In the genomic region with DNA sequence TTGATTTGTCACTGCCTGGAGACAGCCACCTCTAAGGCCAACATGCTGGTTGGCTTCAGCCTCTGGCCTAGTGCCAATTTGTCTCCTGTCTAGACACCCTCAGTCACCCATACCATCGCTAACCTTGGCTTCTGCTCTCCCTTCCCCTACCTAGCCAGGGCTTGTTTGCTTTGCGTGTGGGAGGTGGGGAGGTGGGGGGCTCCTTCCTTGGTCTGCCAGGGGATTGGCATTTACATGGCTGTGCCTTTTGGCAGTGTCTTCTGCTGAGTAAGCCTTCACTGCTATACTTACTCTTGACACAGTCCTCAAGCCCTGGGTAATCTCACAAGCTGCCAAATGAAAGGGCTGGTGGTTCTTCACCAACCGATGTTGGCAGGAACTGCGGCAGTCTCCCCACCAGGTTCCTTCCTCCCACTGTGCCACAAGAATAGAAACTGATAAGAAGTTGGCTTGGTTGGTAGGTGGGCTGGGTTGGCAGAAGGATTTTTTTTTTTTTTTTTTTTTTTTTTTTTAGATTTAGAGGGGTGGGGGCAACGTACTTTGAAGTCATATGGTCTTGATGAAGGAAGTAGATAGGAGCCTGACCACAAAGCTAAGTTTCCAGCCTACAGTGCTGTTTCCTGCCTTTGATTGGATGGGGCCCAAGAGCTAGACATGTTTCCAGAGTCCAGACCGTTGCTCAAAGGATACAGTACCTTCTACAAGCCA, we compare ENCODE assay signal across 8 mouse cellular contexts. TPM values are rescaled to one million over a fixed set of nuclear protein-coding genes. Genes with fewer than 3 reads are reported as not detected.
DNase-seq lines count a peak whose midpoint lies in the region; ATAC-seq and TF ChIP-seq lines count a peak whose summit lies in the region.

No protein-coding gene starts in this region.

- peaks cover 14% of the 10 kb centered on the region for H3K36me3 ChIP-seq in limb, embryonic 13.5 days
- H3K36me3 ChIP-seq in limb, embryonic 10.5 days = peaks cover 49% of the 10 kb centered on the region
- no peaks in the 10 kb centered on the region for H3K36me3 ChIP-seq in kidney, adult 2 months (ENCODE audit: control insufficient read depth, insufficient read depth, low read length)
- peaks cover 2% of the 10 kb centered on the region; the same call in 1 of the 2 replicates for H3K36me3 ChIP-seq in liver, embryonic 11.5 days (ENCODE audit: control insufficient read depth, insufficient read depth, low read length)

- ATAC-seq in limb, embryonic 13.5 days (ENCODE audit: low FRiP score, low read depth) = peak; percentile 51; the same call in 1 of the 2 replicates
- peak; percentile 44 for ATAC-seq in liver, embryonic 11.5 days (replicated peaks; ENCODE audit: low FRiP score)

- DNase-seq in limb, embryonic 10.5 days (ENCODE audit: low spot score) = no peak
- DNase-seq in frontal cortex, postnatal 25 days (ENCODE audit: low spot score in 2 of 2) = peak; percentile 37 to 58
- peak; percentile 72 for DNase-seq in kidney, adult 2 months
- DNase-seq in liver, embryonic 11.5 days (ENCODE audit: low spot score) = no peak
- peak; percentile 75 to 86 for DNase-seq in right cerebral cortex, postnatal 10 days (ENCODE audit: low spot score in 2 of 2)
- DNase-seq in retina, embryonic 14.5 days (ENCODE audit: low spot score) = no peak

- no peaks in the 10 kb centered on the region for H3K27me3 ChIP-seq in limb, embryonic 13.5 days
- H3K27me3 ChIP-seq in limb, embryonic 10.5 days (ENCODE audit: low read depth, poor library complexity, severe bottlenecking) = no peaks in the 10 kb centered on the region
- H3K27me3 ChIP-seq in kidney, adult 2 months (replicated peaks; ENCODE audit: control insufficient read depth, insufficient read depth, low read length) = no peaks in the 10 kb centered on the region
- H3K27me3 ChIP-seq in liver, embryonic 11.5 days (replicated peaks; ENCODE audit: control insufficient read depth, insufficient read depth, low read length) = no peaks in the 10 kb centered on the region

- no peaks in the 10 kb centered on the region for H3K9me3 ChIP-seq in limb, embryonic 13.5 days
- no peaks in the 10 kb centered on the region for H3K9me3 ChIP-seq in limb, embryonic 10.5 days (replicated peaks)
- H3K9me3 ChIP-seq in liver, embryonic 11.5 days (ENCODE audit: control insufficient read depth, low read length) = no peaks in the 10 kb centered on the region

- H3K4me2 ChIP-seq in limb, embryonic 13.5 days (replicated peaks) = no peak overlapping the region
- H3K4me2 ChIP-seq in liver, embryonic 11.5 days = no peak overlapping the region

- 73% methylated on average over 6 of the region's 6 CpGs for WGBS in limb, embryonic 13.5 days
- 77% methylated on average over 6 of the region's 6 CpGs for WGBS in limb, embryonic 10.5 days
- 1% methylated on average over 6 of the region's 6 CpGs for WGBS in bone marrow, adult 2 months
- whole genome bisulfite sequencing in kidney, adult 2 months = 35% methylated on average over 6 of the region's 6 CpGs
- 28% methylated on average over 6 of the region's 6 CpGs for WGBS in liver, embryonic 11.5 days

- TF ChIP-seq CTCF in bone marrow, adult 2 months (IDR thresholded peaks at IDR 0.05; ENCODE audit: control insufficient read depth, insufficient read depth, low read length) = no peak
- no peak for TF ChIP-seq CTCF in kidney, adult 2 months (conservative IDR thresholded peaks at IDR 0.05; ENCODE audit: insufficient read depth, insufficient read length, low read depth, low read length)

- peaks cover 18% of the 10 kb centered on the region for H3K4me1 ChIP-seq in limb, embryonic 13.5 days
- H3K4me1 ChIP-seq in limb, embryonic 10.5 days = peaks cover 4% of the 10 kb centered on the region; the same call in 1 of the 2 replicates
- peaks cover 6% of the 10 kb centered on the region for H3K4me1 ChIP-seq in bone marrow, adult 2 months (ENCODE audit: control insufficient read depth, insufficient read depth, low read length)
- peaks cover 14% of the 10 kb centered on the region for H3K4me1 ChIP-seq in kidney, adult 2 months (ENCODE audit: control insufficient read depth, insufficient read depth, low read length)
- peaks cover 48% of the 10 kb centered on the region for H3K4me1 ChIP-seq in liver, embryonic 11.5 days (replicated peaks; ENCODE audit: control insufficient read depth, insufficient read depth, low read length)

- TF ChIP-seq POLR2A in bone marrow, adult 2 months (IDR thresholded peaks at IDR 0.05; ENCODE audit: borderline replicate concordance, control insufficient read depth, low read depth, low read length) = no peak
- TF ChIP-seq POLR2A in kidney, adult 2 months (IDR thresholded peaks at IDR 0.05; ENCODE audit: low read depth, low read length) = no peak

- no peak overlapping the region for H3K27ac ChIP-seq in limb, embryonic 13.5 days
- H3K27ac ChIP-seq in limb, embryonic 10.5 days = no peak overlapping the region
- peak overlapping the region; percentile 57 for H3K27ac ChIP-seq in bone marrow, adult 2 months (ENCODE audit: control insufficient read depth, insufficient read depth, low read depth, low read length, poor library complexity)
- peak overlapping the region; percentile 49 for H3K27ac ChIP-seq in kidney, adult 2 months (ENCODE audit: insufficient read depth, low read depth, low read length)
- H3K27ac ChIP-seq in liver, embryonic 11.5 days (ENCODE audit: low read depth, low read length) = no peak overlapping the region

- H3K9ac ChIP-seq in limb, embryonic 13.5 days = no peak overlapping the region
- H3K9ac ChIP-seq in liver, embryonic 11.5 days (ENCODE audit: low read depth, low read length) = no peak overlapping the region

- no peak overlapping the region for H3K4me3 ChIP-seq in limb, embryonic 13.5 days
- H3K4me3 ChIP-seq in limb, embryonic 10.5 days = no peak overlapping the region
- H3K4me3 ChIP-seq in bone marrow, adult 2 months (replicated peaks; ENCODE audit: control insufficient read depth, low read depth, low read length) = no peak overlapping the region
- H3K4me3 ChIP-seq in kidney, adult 2 months (ENCODE audit: insufficient read depth, low read depth, low read length) = no peak overlapping the region
- no peak overlapping the region for H3K4me3 ChIP-seq in liver, embryonic 11.5 days (ENCODE audit: low read depth, low read length)

RNA-seq across cellular contexts. Expression of gene St3gal2, which starts 19.3 kb away (rescaled TPM):
- 31.7 and 34.5 TPM in 2 replicates for polyA plus RNA-seq in limb, embryonic 13.5 days (2015; fragmentation: Nextera tagmentation; extraction: Ambion mirVana)
- 42.2 and 42.7 TPM in 2 replicates for polyA plus RNA-seq in limb, embryonic 10.5 days (2016; fragmentation: Nextera tagmentation; extraction: Ambion mirVana)
- polyA plus RNA-seq in bone marrow, adult 2 months (2011; ENCODE audit: insufficient read depth, insufficient read length, low replicate concordance, missing spikeins) = 16.1 and 29.4 TPM in 2 replicates
- 27.3 and 28.6 TPM in 2 replicates for polyA plus RNA-seq in kidney, adult 2 months (2012; rRNA removed)
- polyA plus RNA-seq in liver, embryonic 11.5 days (2014; fragmentation: Nextera tagmentation; extraction: Ambion mirVana) = 21.9 and 22.0 TPM in 2 replicates

RNA-seq across cellular contexts. Expression of gene Fuk, which starts 36.7 kb away (rescaled TPM):
- polyA plus RNA-seq in limb, embryonic 13.5 days (2015; fragmentation: Nextera tagmentation; extraction: Ambion mirVana) = 14.7 and 16.1 TPM in 2 replicates
- 15.9 and 17.8 TPM in 2 replicates for polyA plus RNA-seq in limb, embryonic 10.5 days (2016; fragmentation: Nextera tagmentation; extraction: Ambion mirVana)
- 4.6 and 10.9 TPM in 2 replicates for polyA plus RNA-seq in bone marrow, adult 2 months (2011; ENCODE audit: insufficient read depth, insufficient read length, low replicate concordance, missing spikeins)
- polyA plus RNA-seq in kidney, adult 2 months (2012; rRNA removed) = 17.9 and 21.3 TPM in 2 replicates
- 6.8 and 9.0 TPM in 2 replicates for polyA plus RNA-seq in liver, embryonic 11.5 days (2014; fragmentation: Nextera tagmentation; extraction: Ambion mirVana)

RNA-seq across cellular contexts. Expression of gene Ddx19a, which starts 58.6 kb away (rescaled TPM):
- polyA plus RNA-seq in limb, embryonic 13.5 days (2015; fragmentation: Nextera tagmentation; extraction: Ambion mirVana) = 16.5 and 16.8 TPM in 2 replicates
- polyA plus RNA-seq in limb, embryonic 10.5 days (2016; fragmentation: Nextera tagmentation; extraction: Ambion mirVana) = 24.0 and 24.6 TPM in 2 replicates
- polyA plus RNA-seq in bone marrow, adult 2 months (2011; ENCODE audit: insufficient read depth, insufficient read length, low replicate concordance, missing spikeins) = 13.5 and 17.3 TPM in 2 replicates
- 21.6 and 24.3 TPM in 2 replicates for polyA plus RNA-seq in kidney, adult 2 months (2012; rRNA removed)
- 35.0 TPM in 2 replicates for polyA plus RNA-seq in liver, embryonic 11.5 days (2014; fragmentation: Nextera tagmentation; extraction: Ambion mirVana)

Comparison
In these comparisons a context has a peak if more than half of its experiments do, and no peak if none do; other contexts are left out.
1. H3K27ac ChIP-seq: peak in bone marrow, adult 2 months (single experiment) and kidney, adult 2 months (single experiment); none in limb, embryonic 13.5 days (single experiment), limb, embryonic 10.5 days (single experiment) and liver, embryonic 11.5 days (single experiment).
2. DNase-seq: peak in frontal cortex, postnatal 25 days (2 of 2), kidney, adult 2 months (single experiment) and right cerebral cortex, postnatal 10 days (2 of 2); none in limb, embryonic 10.5 days (single experiment), liver, embryonic 11.5 days (single experiment) and retina, embryonic 14.5 days (single experiment).